Mouse (Mus musculus): Measurements from ENCODE around the gene Kansl3.

Kansl3 gene

GRCm38 (mm10) chr1:36323076-36323475 lies 45.9 kb downstream of the Kansl3 start:
- DNase-seq (ENCODE audit: extremely low read depth, insufficient read length, low spot score), result no peak

DNA sequence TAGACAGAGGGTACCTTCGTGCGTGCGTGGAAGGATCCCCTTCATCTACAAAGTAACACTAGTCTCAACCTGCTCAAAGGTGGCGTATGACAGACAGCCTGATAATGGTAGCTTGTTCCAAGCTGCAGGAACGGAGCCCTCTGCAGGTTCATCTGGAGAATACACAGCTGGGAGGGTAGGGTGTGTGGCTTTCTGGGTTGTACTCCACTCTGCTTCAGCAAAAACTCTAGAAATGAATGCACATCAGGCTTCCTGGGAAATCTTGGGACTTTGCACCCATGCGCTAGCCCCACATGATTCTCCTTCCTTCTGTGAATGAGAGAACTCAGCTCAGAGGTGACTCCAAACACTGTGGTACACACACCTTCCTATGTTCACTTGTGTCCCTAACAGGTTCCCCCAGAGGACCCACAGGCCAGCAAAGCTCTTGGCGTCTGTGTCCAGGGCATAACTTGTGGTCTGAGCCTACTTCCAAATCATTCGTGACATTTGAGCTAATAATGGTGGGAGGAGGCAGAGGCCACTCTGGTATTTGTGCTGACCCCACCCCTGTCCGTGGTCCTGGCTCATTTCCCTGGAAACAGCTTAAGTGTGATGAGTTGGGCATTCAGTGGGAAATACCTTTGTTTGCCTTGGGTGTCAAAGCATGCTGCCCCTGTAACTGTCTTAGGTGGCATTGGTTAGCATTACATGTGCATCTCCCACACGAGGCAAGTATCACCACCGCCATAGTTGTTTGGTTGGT lies 47.0 kb downstream of the Kansl3 start:
- no peak for DNase-seq (ENCODE audit: extremely low read depth, insufficient read length, low spot score)

- no peak for DNase-seq (ENCODE audit: extremely low read depth, insufficient read length, low spot score)
Measured at GRCm38 (mm10) chr1:36321164-36321563, 47.8 kb downstream of the Kansl3 start.

GRCm38 (mm10) chr1:36315776-36316100 lies 53.2 kb downstream of the Kansl3 start:
- DNase-seq (ENCODE audit: extremely low read depth, insufficient read length, low spot score), result no peak

- DNase-seq (ENCODE audit: extremely low read depth, insufficient read length, low spot score), result peak; percentile 66
Measured at GRCm38 (mm10) chr1:36314959-36315775, 53.8 kb downstream of the Kansl3 start.

- DNase-seq (ENCODE audit: extremely low read depth, insufficient read length, low spot score), result peak; percentile 56
Measured at GRCm38 (mm10) chr1:36309498-36309901, 59.5 kb downstream of the Kansl3 start.

DNA sequence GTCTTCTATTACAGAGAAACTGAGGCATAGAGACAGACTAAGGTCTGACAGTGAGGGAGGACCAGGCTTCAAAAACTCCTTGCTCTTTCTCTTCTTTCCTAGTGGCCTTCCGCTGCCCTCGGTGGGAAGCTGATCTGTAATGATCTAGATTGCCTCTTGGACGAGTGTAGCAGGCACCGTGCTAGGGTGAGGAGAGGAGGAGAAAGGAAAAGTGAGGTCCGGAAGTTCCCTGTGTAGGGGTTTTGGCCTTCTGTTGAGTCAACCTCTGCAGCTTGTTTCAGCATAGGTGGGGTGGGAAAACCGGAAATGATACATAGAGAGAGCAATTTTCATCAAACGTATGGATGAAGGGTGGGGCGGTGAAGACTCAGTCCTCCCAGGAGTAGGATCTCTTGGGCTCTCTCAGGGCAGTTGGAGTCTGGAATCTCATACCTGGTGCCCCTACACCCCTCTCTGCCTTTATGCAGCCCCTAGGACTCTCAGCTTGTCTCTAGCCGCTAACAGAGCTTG lies 60.0 kb downstream of the Kansl3 start:
- no peak for DNase-seq (ENCODE audit: extremely low read depth, insufficient read length, low spot score)

GRCm38 (mm10) chr1:36308451-36308901 lies 60.5 kb downstream of the Kansl3 start:
- DNase-seq (ENCODE audit: extremely low read depth, insufficient read length, low spot score), result peak; percentile 58

- DNase-seq (ENCODE audit: extremely low read depth, insufficient read length, low spot score), result peak; percentile 91
Measured at GRCm38 (mm10) chr1:36307495-36308280, 61.3 kb downstream of the Kansl3 start, which contains the start of gene Arid5a. Gene Arid5a (plus strand): TSS chr1:36307733.

GRCm38 (mm10) chr1:36307121-36307494 lies 61.9 kb downstream of the Kansl3 start:
- DNase-seq (ENCODE audit: extremely low read depth, insufficient read length, low spot score), result no peak

- no peak for DNase-seq (ENCODE audit: extremely low read depth, insufficient read length, low spot score)
Measured at GRCm38 (mm10) chr1:36306120-36306519, 62.9 kb downstream of the Kansl3 start.

- no peak for DNase-seq (ENCODE audit: extremely low read depth, insufficient read length, low spot score)
Measured at GRCm38 (mm10) chr1:36304764-36305163, 64.2 kb downstream of the Kansl3 start.

DNA sequence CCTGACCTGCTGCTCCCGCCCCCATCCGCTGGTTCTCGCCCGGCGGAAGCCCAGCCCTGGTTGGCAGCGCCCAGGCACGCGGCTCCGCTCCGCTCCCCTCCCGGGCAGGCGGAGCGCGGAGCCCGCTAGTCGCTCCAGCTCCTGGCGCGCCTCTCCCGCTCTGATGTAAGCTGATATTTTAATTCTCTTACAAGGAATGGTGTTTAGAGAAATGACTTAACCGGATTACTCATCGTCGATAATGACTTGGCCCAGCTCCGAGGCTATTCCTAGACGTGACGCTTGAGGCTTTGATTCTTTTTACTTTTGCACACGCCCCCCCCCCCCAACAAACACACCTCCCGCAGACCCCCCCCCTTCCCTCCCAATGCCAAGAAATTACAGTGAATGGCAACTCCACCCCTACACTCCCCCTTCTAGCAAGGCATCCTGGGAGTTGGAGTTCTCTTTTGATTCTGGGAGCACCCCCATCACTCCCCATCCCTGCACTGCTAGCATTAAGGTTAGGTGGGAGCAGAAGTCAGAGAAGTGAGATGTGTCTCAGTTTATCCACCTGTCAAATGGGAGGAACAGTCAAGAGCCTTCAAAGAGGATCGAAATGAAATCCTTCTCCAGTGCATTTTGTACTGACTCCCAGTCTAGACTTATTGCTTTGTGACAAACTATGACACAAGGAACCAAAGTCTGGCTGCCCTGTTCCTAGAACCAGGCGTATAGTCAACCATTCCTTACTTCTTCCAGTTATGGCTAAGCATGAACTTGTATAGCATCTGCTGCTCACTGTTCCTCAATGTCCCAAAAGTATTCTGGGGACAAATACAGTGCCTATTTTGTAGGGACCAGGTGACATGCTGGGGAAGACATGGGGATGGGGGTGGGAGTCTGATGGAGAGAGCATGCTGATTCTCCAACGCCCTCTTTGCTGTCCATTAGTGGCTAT lies 65.3 kb downstream of the Kansl3 start:
- DNase-seq (ENCODE audit: extremely low read depth, insufficient read length, low spot score), result peak; percentile 79

GRCm38 (mm10) chr1:36302957-36303356 lies 66.0 kb downstream of the Kansl3 start:
- no peak for DNase-seq (ENCODE audit: extremely low read depth, insufficient read length, low spot score)

DNA sequence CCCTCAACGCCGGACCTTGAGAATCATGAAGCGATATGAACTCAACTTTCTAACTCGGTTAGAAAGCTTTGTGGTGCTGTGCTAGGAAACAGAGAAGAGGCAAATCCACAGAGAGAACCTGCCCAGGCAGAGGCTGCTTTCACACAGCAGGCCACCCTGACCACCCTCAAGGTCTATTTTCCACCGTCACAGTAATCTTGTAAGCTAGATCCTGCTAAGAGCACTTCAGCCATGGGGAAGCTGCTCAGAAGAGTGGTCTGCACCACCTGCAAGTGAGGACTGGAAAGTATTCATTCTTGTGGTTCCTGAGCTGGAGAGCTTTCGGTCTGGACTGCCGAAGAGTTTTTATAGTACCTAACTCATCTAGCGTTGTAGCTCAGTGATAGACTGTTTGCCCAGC lies 66.7 kb downstream of the Kansl3 start:
- DNase-seq (ENCODE audit: extremely low read depth, insufficient read length, low spot score), result no peak

DNA sequence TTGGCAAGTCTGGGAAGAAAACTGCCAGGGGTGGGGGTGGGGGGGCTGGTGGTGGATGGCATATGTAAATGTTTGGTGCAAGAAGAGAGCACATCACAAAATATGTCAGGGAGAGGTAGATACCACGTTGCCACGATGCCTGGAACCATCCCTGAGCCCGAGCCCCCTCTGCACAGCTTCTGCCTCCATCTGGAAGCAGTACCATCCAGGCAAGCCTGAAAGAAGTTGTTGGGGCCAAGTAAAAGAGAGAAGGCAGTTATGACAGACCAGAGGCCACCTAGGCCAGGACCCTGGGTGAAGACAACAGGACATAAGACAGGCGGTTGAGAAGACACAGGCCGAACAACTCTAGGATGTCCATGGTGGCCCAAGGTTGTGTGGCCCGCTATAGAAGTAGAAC lies 68.5 kb downstream of the Kansl3 start:
- no peak for DNase-seq (ENCODE audit: extremely low read depth, insufficient read length, low spot score)

DNA sequence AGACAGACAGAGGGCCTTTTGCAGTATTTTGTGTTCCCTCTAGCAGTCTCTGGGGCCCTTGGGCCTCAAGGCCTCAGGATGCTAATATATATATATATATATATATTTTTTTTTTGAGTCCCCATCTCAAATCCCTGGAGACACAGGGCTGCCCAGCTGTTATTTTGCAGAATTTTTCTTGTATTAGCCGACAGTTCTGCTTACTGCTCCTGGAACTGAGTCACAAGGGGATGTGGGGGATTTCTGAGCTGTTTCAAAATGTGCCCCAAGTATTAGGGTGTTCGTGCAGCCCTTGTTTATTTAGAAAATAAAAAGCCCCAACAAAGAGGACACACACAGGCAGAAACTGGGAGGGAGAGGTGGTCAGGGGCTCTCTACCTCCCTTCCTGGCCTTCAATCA lies 69.3 kb downstream of the Kansl3 start:
- no peak for DNase-seq (ENCODE audit: extremely low read depth, insufficient read length, low spot score)

GRCm38 (mm10) chr1:36299126-36299525 lies 69.9 kb downstream of the Kansl3 start:
- no peak for DNase-seq (ENCODE audit: extremely low read depth, insufficient read length, low spot score)

DNA sequence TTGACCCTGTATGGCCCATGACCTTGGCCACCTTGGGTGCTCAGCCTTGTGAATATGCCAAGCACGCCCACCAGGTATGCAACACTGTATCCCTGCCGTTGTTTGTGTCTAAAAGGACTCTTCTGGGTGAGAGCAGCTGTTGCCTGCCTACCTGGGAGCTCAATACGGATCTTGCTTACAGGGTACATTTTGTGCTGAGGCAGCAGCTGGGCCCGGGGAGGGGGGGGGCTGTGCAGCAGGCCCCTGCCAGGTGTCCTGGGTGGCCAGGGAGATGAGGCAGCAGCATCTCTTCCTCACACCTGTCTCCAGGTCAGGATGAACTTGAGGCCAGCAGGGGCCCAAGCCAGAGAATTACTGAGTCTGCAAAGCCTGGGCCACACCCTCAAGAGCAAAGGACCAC lies 70.9 kb downstream of the Kansl3 start:
- no peak for DNase-seq (ENCODE audit: extremely low read depth, insufficient read length, low spot score)

All from 3134 (cell line).